Mouse (Mus musculus): ENCODE results near the gene Ndufv1.
"Not testable (repeated sequence)": the region's sequence is repeated elsewhere in the genome, so short reads cannot be mapped to it uniquely, and the experiment has no call there.

The Ndufv1 gene

DNA sequence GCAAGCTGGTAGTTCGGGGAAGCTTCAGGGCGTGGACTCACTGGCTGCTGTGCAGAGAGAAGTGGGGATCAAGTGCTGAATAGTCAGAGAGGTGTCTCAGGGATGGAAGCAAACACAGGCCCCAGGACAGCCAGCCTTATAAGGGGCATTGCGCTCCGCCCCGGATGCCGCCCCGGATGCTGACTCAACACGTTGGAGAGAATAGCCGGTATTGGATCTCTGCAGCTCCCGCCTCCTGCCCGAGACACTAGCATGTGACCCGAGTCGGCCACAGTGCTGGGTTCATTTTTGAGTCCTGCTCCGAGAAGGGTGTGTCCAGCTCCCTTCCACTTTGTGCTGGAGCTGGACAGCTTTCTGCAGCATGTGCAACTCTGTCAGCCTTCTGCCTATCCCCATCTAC is 29.5 kb upstream of the Ndufv1 start:
- no peak for DNase-seq (ENCODE audit: low read depth, low spot score)

DNA sequence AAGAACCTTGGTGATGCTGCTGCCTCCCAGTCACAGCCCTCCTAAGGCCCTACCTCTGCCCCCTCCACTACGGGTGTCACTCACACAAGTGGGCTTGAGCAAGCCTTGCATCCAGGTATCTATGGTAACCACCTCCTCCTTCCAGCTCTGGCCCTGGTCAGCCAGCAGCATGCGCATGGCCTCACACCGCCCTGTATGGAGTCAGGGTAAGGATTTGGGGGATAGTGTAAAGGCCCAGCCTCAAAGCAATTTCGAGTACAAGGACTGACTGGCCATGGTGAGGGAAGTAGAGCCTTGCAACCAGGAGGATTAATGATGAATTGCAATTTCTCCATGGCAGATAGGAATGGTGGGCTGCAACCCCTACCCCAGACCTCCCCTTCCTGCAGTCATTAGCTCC is 28.9 kb upstream of the Ndufv1 start:
- not testable (repeated sequence) for DNase-seq (ENCODE audit: low read depth, low spot score)

DNA sequence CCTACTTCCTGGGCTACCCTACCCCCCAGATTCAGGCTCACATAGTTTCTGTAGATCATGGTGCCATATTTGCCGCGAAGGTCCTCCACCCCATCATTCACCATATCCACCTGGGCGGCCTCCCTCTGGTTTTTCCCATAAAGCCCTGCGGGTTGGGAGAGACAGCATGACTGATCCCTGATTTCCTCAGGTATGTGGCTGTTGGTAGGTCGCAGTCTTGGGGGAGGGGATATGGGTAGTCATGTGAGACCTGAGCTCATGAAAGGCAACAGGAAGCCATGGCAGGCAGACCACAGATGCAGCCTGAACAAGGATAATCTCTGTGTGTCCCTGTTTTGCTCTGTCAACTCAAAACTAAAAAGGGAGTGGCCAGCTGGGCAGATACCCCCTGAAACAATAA is 28.3 kb upstream of the Ndufv1 start:
- DNase-seq (ENCODE audit: low read depth, low spot score): not testable (repeated sequence)

DNA sequence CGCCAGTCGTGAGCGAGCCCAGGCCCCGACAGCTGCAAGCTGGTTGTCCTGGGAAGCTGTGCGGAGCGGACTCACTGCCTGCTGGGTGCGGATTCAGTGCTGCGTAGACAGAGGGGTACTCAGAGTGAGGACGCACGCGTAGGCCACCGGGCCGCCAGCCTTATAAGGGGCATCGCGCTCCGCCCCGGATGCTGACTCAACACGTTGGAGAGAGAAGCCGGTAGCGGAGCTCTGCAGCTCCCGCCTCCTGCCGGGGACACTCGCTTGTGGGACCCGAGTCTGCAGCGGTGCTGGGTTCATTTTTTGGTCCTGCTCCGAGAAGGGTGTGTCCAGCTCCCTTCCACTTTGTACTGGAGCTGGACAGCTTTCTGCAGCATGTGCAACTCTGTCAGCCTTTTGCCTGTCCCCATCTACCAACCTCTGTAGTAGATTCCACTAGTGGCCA is 25.2 kb upstream of the Ndufv1 start, which contains the start of gene Gstp1:
Gstp1 (minus strand) TSS at position 198 of the 445 bp plus-strand sequence.
- peak; percentile 64 for DNase-seq (ENCODE audit: low read depth, low spot score)

DNA sequence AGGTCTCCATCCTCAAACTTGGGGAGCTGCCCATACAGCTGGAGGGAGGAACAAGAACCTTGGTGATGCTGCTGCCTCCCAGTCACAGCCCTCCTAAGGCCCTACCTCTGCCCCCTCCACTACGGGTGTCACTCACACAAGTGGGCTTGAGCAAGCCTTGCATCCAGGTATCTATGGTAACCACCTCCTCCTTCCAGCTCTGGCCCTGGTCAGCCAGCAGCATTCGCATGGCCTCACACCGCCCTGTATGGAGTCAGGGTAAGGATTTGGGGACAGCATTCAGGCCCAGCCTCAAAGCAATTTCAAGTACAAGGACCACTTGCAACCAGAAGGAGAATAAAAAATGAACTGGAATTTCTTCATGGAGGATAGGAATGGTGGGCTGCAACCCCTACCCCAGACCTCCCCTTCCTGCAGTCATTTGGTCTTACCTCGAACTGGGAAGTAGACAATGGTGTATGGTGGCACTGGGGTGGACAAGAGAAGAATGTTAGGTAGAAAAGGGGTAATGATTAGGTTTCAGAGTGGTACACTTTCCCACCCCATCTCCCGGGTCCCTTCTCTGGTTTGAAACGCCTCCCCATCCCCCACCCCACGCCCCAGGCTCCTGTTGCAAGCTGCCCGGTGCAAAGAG is 24.7 kb upstream of the Ndufv1 start:
- DNase-seq (ENCODE audit: low read depth, low spot score): not testable (repeated sequence)

DNA sequence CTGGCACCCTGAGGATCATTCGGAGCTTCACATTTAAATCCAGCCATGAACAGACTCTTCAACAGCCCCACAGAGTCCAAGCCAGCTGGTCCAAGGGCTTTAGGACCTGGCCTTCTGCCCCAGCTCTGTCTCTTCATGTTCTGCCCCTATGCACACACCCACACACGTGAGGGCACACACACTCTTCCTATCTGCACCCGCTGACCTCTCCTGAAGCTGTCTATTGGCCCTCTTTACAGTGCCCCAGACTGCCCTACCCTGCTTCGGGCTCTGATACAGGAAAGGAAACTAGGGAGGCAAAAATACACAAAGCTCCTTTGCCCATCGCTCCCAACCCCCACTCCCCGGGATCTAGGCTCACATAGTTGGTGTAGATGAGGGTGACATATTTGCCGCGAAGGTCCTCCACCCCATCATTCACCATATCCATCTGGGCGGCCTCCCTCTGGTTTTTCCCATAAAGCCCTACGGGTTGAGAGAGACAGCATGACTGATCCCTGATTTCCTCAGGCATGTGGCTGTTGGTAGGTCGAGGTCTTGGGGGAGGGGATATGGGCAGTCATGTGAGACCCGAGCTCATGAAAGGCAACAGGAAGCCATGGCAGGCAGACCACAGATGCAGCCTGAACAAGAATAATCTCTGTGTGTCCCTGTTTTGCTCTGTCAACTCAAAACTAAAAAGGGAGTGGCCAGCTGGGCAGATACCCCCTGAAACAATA is 23.9 kb upstream of the Ndufv1 start:
- DNase-seq (ENCODE audit: low read depth, low spot score): no peak

DNA sequence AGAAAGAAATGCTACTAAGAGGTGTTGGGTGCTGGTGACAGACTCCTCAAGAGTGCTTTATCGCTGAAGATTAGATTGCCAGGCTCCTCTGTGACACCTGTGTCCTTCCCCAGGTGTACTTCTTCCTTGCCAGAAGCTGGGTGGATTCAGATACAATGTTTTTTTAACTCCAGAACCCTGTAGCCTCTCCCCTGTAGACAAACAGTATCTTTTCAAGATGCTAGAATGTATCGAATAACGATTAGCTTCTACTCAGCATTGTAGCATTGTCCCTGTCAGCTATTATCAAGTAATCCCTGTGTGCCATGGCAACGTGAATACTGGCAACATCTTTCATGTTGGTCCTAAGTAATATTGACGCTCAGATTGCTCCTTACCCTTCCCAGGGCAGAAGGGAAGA is 21.1 kb upstream of the Ndufv1 start:
- no peak for DNase-seq (ENCODE audit: low read depth, low spot score)

DNA sequence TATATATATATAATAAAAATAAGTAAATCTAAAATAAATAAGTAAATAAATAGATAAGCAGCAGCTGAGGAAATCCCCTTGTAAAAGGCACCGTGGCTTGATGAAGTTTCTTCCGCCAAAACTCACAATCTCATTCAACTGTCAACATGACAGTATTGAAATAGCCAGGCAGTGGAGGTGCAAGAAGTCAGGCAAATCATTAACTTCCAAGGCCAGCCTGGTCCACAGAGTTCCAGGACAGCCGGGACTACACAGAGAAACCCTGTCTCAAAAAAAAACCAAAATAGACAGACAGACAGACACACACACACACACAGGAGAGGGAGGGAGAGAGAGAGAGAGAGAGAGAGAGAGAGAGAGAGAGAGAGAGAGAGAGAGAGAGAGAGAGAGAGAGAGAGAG is 20.7 kb upstream of the Ndufv1 start:
- DNase-seq (ENCODE audit: low read depth, low spot score): no peak

DNA sequence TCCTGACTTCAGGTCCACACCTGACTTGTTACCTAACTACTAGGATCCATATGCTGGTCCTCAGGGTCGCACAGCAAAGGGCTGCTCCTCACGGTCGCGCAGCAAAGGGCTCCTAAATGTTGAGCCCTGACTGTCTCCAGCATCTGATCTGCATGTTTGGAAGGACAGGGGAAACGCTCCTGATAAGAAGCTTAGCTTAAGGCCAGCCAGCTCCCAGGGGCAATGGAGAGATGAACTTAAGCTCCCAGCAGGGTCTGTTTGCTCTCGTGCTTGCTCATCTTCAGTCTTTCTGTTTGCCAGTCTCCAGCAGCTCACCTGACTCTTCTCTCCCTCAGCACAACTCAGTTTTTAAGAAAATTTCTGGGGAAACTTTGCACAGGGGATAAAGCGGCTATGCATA is 20.1 kb upstream of the Ndufv1 start:
- peak; percentile 69 for DNase-seq (ENCODE audit: low read depth, low spot score)

DNA sequence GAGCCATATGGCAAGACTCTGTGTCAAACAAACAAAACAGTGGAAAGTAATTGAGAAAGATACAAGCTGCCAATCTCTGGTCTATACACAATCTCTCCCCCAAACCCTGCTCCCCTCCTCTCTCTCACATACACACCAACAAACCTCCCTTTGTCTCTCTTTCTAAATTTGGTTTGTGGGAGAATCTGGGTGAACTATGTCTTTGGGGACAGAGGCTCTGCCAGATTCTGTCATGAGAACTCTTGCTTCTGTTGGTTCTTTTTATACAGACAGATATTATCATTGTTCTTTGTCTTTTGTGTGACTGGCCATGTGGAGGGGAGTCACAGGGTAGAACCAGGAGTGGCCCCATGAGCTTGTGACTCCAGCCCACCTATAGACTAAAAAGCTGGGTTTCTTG is 15.0 kb upstream of the Ndufv1 start:
- no peak for DNase-seq (ENCODE audit: low read depth, low spot score)

DNA sequence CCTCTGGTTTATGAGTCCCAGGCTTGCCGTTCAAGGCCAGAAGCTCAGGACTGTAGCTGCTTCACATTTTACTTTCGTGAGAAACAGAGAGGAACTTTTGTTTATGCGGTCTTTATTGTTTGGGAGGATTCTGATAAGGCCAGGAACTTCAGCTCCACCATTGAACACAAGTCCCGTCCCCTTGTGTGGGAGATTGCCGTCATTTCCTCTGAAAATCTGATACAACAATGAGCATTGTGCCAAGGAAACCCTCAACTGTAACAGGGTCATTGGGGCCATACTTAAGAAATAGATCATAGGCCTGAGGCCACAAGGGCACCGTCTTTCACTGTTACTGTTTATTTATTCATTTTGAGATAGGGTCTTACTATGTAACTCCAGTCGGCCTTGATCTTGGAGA is 10.6 kb upstream of the Ndufv1 start:
- DNase-seq (ENCODE audit: low read depth, low spot score): no peak

DNA sequence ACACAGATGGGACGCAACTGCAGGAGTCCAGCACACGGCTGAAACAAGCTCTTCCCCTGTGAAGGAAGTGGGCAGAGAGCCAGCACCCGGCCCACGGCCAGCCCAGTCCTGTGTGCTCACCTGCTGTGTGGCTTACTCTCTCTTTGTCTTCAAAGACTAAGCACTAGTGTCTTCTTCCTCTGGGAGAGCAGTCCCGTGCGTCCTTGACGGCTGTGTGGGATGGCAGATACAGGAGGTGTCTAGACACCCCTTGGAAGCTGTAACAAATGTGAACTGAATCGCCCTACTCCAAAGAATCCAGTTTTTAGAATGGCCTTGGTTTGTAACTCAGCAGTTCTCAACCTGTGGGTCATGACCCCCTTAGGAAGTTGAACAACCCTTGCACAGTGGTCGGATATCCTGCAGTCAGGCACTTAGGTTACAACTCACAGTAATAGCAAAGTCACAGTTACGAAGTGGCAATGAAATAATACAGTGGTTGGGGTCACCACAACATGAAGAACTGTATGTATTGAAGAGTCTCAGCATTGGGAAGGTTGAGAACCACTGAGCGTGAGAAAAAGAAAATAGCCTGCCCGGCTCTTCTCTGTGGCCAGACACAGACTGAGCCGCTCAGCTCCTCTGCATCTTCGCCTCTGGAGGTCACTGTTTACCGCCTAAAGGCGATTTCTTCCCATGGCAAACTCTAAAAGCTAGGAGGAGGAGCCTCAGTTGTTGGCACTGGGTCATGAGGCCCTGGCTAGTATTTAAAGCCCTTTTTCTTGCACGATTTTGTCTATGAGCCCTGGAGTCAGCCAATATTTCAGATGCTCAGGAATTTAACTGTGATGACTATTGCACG is 6.4 kb upstream of the Ndufv1 start:
- peak; percentile 79 for DNase-seq (ENCODE audit: low read depth, low spot score)

DNA sequence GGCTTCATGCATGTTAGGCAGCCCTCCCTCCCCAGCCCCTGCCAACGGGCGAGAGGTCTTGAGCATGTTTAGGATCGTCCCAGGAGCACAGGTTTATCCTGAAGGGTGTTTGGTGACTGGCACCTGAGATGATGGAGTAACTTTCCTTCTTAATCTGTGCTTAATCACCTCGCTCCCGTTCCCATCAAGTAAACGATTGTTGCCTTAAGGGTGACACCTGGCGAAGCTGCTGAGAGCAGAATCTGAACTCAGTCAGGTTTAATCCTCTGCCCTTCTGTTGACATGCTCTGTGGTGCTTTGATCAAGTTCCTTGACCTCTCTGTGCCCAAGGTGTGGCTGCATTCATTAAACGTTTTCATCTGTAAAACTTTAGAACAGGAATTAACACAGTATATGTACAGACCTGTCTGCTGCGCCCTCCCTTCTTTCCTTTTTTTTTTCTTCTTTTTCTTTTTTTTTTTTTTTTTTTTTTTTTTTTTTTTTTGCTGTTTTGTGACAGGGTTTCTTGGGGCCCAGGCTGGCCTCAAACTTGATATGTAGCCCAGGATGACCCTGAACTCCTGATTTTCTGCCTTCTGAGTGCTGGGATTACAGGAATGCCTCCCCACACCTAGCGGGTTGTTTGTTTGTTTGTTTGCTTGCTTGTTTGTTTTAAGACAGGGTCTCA is 5.4 kb upstream of the Ndufv1 start:
- no peak for DNase-seq (ENCODE audit: low read depth, low spot score)

DNA sequence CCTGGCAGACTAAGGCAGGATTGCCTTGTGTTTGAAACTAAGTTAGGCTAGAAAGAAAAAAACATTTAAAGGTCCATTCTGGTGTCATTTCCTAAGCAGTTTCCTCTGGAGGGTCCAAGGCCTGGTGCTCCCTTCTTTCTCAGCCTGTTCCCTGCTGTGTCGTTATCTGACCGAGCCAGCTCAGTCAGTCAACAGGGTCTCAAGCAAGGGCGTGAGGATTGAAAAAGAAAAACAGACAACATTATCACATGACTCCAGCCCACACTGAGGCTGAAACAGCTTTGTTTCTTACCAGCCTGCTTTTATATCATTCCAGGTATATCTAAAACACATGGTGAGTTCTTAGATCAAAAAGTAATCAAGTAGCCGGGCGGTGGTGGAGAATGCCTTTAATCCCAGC is 3.0 kb upstream of the Ndufv1 start:
- DNase-seq (ENCODE audit: low read depth, low spot score): no peak

DNA sequence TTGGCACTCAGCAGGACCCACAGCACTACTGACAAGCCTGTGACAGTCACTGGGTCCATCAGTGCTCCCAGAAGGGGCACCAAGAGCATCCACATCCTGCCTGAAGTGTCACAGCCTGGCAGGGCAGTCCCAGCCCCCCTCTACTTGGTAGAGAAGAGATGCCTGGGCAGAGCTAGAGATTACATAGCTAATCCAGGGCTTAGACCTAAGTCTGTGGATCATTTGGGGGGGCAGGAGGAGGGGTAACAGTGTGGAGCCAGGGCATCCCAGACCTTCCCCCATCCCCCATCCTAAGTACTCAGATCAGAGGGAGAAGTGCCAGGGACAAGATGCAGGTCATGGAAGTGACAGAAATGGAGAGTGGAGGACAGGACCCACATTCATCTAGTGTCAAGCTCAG is 2.2 kb upstream of the Ndufv1 start:
- DNase-seq (ENCODE audit: low read depth, low spot score): peak; percentile 91

DNA sequence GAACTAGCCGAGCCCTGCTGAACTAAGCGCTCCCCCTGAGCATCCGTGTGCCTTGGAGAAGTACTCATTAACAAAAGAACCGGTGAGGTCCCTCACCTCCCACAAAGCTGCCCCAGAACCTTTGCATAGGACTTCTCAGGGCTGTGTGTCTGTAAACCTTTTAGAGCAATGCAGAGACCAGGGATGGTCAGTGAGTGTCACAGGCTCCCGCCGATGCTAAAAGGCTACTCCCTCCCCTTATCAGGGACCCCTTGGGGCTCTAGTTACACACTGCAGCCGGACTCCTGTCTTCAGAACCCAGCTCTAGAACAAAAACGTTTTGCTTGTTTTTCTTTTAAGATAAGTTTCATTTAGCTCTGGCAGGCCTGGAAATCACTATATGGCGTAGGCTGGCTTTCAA is 460 bp upstream of the Ndufv1 start:
- no peak for DNase-seq (ENCODE audit: low read depth, low spot score)

DNA sequence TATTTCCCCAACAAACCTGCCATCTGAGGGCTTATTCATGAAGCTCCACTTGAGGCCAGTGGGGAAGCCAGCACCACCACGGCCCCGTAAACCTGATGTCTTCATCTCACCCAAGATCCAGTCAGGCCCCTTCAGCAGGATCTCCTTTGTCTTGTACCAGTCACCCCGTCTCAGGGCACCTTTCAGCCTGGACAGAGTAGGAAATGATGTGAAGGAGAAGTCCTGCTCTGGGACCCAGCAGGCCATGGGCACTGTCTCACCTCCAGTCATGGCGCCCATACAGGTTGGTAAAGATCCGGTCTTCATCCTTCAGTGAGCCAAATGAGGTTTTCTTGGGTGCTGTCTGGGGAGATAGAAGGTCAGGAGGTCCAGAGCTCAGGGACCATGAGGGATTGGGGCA is 1.5 kb downstream of the Ndufv1 start:
- no peak for DNase-seq (ENCODE audit: low read depth, low spot score)

DNA sequence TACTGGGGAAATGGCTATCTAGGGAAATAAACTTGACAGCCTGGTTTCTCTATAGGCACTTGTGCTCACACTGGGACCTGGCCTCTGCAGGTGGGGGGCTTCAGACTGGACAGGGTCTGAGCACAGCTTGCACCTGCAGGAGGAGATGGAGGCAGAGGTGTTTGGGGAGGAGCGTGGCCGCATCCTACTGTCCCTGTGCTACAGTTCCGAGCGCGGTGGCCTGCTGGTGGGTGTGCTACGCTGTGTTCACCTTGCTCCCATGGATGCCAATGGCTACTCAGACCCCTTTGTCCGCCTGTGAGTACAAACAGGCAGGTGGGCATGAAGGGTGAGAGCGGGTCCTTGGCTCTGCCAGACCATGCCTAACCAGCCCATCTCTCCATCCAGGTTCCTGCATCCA is 6.6 kb downstream of the Ndufv1 start:
- no peak for DNase-seq (ENCODE audit: low read depth, low spot score)

DNA sequence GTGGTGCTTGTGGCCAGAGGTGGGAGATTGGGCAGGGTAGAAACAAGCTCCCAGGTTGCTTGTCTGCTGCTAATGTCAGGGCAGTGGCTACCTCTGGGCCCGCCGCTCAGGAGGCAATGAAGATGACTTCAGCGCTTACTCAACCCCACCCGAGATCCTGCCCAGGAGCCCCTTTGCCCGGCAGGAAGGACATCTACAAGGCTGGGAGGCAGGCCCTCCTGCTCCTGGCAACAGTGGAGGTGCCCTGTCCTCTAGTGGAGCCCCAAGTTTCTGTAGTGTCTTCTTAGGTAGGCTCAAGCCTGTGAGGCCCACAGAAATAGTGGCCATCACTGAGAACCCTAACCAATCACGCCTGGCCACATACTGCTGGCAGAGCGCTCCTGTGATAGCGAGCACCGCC is 7.5 kb downstream of the Ndufv1 start:
- no peak for DNase-seq (ENCODE audit: low read depth, low spot score)

DNA sequence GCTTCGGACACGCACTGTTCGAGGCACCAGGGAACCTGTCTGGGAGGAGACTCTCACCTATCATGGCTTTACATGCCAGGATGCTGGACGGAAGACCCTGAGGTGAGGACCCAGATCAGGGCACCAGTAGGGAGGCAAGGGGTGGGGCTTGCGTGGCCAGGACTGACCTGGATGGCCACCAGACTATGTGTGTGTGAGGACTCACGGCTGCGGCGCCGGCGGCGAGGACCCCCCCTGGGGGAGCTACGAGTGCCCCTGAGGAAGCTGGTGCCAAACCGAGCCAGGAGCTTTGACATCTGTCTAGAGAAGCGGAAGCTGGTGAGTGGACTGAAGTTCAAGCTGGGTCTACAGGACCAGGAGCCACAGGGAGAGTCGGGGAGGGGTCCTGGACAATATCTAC is 8.3 kb downstream of the Ndufv1 start:
- no peak for DNase-seq (ENCODE audit: low read depth, low spot score)

DNA sequence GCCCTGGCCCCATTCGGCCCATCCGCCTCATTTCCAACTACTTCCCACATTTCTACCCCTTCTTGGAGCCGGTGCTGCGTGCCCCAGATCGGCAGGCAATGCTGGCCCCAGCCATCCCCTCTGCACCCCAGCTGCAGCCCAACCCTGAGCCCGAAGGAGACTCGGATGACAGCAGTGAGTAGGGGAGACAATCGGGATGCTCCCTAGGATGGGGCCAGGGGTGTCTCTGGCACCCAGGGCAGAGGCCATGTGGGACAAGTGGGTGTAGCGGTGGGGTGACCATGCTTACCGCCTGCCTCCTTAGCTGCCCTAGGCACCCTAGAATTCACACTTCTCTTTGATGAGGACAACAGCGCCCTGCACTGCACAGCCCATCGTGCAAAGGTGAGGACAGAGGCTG is 9.0 kb downstream of the Ndufv1 start:
- DNase-seq (ENCODE audit: low read depth, low spot score): no peak

DNA sequence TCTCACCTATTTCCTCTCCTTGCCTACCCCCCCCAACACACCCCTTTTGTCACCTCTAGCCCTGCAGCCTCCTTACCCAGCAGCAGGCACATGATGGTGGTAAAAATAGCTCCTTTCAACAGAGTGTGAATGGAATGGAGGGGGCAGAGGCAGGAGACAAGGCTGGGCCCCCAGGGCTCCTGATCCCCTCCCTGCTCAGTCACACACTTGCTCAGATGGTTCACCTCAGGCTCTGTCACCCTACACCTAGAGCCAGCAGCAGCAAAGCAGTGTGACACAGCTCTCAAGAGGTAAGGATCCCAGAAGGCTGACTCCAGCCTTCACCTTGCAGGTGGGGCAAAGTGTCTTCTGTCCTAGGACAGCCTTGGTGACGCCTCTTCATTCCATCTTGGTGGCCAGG is 9.5 kb downstream of the Ndufv1 start, which contains the start of gene Doc2g:
Doc2g (plus strand) TSS at position 202 of the 400 bp plus-strand sequence.
- DNase-seq (ENCODE audit: low read depth, low spot score): no peak

Measured in retina, adult 2 months (tissue).